Mouse (Mus musculus): ENCODE measurements around the gene Rfx8. TPM values are rescaled to one million over a fixed set of nuclear protein-coding genes. Genes with fewer than 3 reads are reported as not detected.

The Rfx8 gene
- total RNA-seq, 2 experiments from 2014 or later = 0.34 TPM; not detected in 1

DNA sequence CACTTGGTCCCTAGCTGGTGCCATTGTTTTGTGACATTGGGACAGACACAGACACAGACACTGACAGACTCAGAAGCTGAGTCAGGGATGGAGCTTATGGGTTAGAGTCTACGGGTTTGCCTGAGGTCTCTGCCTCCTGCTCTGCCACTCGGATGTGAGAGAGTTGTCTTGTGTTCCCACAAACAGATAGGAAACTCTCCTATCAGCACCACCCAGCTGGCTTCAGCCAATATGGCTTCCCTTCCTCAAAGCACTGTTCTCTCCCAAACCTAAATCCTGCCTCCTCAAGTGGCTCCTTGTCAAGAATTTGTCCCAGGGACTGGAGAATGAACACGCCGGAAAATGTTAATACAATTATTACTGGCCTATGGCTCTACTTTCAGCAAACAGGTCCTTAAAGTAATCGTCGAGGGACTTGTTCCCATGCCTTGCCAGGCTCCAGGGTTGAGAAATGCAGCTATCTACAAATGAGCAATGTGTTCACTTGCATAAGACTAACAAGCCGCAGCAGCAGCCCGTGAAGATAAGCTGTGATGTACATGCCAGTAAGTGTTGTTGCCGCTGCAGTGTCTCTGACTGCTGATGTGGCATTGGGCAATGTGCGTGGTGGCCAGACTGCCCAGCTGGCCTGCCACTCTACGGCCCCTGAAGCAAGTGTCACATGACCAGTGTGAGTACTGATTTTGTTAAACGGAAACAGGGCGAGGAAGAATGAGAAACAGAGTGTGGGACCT lies 33.6 kb upstream of the Rfx8 start:
- no peak overlapping the region for H3K27ac ChIP-seq
- TF ChIP-seq CTCF (IDR thresholded peaks at IDR 0.05) = no peak
- intact Hi-C loops (cut with DNase I) = no loop called here
- no peak overlapping the region for H3K4me3 ChIP-seq
- no peak for DNase-seq (ENCODE audit: extremely low spot score in 1 of 2, low spot score in 2 of 2)

GRCm38 (mm10) chr1:39751537-39751936 lies 30.7 kb upstream of the Rfx8 start:
- no peak for DNase-seq (ENCODE audit: extremely low spot score in 1 of 2, low spot score in 2 of 2)
- no peak overlapping the region for H3K27ac ChIP-seq
- H3K4me3 ChIP-seq = no peak overlapping the region
- TF ChIP-seq CTCF (IDR thresholded peaks at IDR 0.05) = no peak
- intact Hi-C loops (cut with DNase I) = no loop called here

GRCm38 (mm10) chr1:39749664-39750063 lies 28.9 kb upstream of the Rfx8 start:
- TF ChIP-seq CTCF (IDR thresholded peaks at IDR 0.05) = no peak
- H3K4me3 ChIP-seq = no peak overlapping the region
- DNase-seq (ENCODE audit: extremely low spot score in 1 of 2, low spot score in 2 of 2) = no peak
- H3K27ac ChIP-seq = no peak overlapping the region
- intact Hi-C loops (cut with DNase I) = no loop called here

DNA sequence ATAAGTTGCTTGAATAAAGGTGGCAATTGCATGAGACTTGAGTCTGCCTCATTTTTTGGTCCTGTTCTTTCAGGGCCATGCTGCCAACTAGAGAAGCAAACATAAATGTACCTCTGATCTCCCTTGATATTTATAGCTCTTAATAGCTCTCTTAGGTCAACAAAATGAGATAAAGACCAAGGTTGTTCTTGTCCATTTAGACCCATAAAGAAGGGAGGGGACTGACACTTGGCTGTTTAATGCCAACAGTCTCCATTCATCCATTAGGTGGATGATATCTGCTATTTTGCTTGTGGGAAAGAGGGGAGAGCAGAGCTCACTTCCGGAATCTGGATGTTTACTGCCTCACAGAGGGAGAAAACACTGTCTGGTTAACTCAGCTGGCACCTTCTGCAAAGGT lies 28.4 kb upstream of the Rfx8 start:
- TF ChIP-seq CTCF (IDR thresholded peaks at IDR 0.05) = no peak
- DNase-seq (ENCODE audit: extremely low spot score in 1 of 2, low spot score in 2 of 2) = no peak
- no peak overlapping the region for H3K27ac ChIP-seq
- no peak overlapping the region for H3K4me3 ChIP-seq
- intact Hi-C loops (cut with DNase I) = no loop called here

GRCm38 (mm10) chr1:39748666-39749065 lies 27.9 kb upstream of the Rfx8 start:
- H3K27ac ChIP-seq = no peak overlapping the region
- no peak for DNase-seq (ENCODE audit: extremely low spot score in 1 of 2, low spot score in 2 of 2)
- TF ChIP-seq CTCF (IDR thresholded peaks at IDR 0.05) = no peak
- H3K4me3 ChIP-seq = no peak overlapping the region
- intact Hi-C loops (cut with DNase I) = no loop called here

DNA sequence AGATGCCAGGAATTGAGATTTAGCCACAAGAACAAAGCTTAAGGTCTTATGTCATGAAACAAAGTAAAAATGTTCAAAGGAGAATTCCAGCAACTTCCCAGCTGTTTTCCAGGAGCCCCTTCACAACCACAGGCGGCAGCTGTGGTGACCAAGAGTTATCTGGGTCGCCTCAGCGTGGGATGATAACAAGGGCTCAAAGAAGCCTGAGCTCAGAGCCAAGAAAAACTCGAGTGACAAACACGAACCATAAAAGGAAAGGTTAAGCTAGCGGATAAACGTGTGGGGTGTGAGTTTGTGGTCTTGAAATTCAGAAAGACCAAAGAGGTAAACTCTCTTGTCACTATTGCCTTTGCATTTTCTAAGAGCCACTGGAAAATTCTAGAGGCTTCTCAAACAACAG lies 25.7 kb upstream of the Rfx8 start:
- Histone ChIP-seq H3K4me3 (no peak overlapping the region), H3K27ac (no peak overlapping the region)
- no peak for DNase-seq (ENCODE audit: extremely low spot score in 1 of 2, low spot score in 2 of 2)
- TF ChIP-seq CTCF (IDR thresholded peaks at IDR 0.05) = no peak
- intact Hi-C loops (cut with DNase I) = no loop called here

DNA sequence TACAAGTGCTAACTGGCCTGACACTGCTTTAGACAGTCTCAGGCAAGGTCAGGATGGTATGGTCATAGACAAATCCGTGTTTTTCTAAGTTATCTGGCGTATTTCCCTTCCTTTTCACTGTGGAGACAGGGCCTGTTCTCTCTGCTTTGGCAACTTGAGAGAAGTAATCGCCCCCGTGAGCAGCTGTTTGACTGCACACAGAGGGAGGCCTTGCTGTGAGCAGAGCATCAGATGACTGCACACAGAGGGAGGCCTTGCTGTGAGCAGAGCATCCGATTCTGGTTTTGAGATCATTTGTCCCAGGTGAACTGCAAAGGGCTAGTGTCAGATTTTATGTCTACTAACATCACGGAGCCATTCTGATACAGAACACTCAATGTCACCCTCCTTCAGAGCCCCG lies 20.2 kb upstream of the Rfx8 start:
- no peak for TF ChIP-seq CTCF (IDR thresholded peaks at IDR 0.05)
- Histone ChIP-seq H3K4me3 (no peak overlapping the region), H3K27ac (no peak overlapping the region)
- no peak for DNase-seq (ENCODE audit: extremely low spot score in 1 of 2, low spot score in 2 of 2)
- intact Hi-C loops (cut with DNase I) = no loop called here

DNA sequence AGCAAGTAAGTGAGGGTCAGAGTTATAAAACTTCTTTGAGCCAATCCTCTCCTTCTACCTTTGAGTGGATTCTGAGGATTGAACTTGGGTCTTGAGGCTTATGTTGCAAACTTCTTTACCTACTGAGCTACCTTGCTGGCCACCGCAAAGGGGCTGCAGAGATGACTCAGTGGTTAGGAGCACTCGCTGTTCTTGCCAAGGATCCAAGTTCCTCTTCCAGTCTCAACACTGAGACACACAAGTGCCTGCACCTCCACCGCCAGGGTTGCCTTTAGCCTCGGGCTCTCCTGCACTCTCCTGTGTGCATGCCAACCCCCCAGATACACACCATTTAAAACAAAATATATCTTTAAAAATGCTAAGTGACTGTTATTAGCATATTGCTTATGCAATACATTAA lies 19.2 kb upstream of the Rfx8 start:
- DNase-seq (ENCODE audit: extremely low spot score in 1 of 2, low spot score in 2 of 2) = no peak
- Histone ChIP-seq H3K4me3 (no peak overlapping the region), H3K27ac (no peak overlapping the region; the same call in 1 of the 2 replicates)
- intact Hi-C loops (cut with DNase I) = no loop called here
- no peak for TF ChIP-seq CTCF (IDR thresholded peaks at IDR 0.05)

- intact Hi-C loops (cut with DNase I) = no loop called here
- no peak for DNase-seq (ENCODE audit: extremely low spot score in 1 of 2, low spot score in 2 of 2)
- TF ChIP-seq CTCF (IDR thresholded peaks at IDR 0.05) = no peak
- Histone ChIP-seq H3K27ac (0 out of 2 replicates have a peak overlapping the region, but pooled peaks have one; percentile 24), H3K4me3 (no peak overlapping the region)
Measured at GRCm38 (mm10) chr1:39735927-39736604, 15.3 kb upstream of the Rfx8 start.

DNA sequence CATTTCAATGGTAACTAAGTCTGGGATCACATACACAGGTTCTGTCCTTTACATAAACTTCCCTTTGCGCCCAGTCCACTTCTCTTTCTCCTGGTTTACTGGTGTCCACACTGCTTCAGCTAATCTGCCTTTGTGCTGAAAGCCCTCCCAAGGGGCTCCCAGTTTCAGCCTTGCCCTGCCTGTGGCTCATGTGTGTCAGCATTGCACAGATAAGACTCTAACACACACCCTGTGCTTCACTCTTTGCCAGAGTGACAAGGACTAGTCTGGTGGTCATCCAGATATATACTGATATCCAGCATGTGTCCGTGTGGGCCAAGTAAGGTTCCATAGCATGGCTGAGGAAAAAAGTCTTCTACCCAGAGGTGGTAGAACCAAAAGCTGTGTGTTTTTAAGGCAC lies 14.7 kb upstream of the Rfx8 start:
- TF ChIP-seq CTCF (IDR thresholded peaks at IDR 0.05) = no peak
- DNase-seq (ENCODE audit: extremely low spot score in 1 of 2, low spot score in 2 of 2) = no peak
- Histone ChIP-seq H3K27ac (no peak overlapping the region), H3K4me3 (no peak overlapping the region)
- intact Hi-C loops (cut with DNase I) = no loop called here

- no peak for DNase-seq (ENCODE audit: extremely low spot score in 1 of 2, low spot score in 2 of 2)
- intact Hi-C loops (cut with DNase I) = no loop called here
- Histone ChIP-seq H3K4me3 (no peak overlapping the region), H3K27ac (no peak overlapping the region)
- TF ChIP-seq CTCF (IDR thresholded peaks at IDR 0.05) = no peak
Measured at GRCm38 (mm10) chr1:39734881-39735280, 14.1 kb upstream of the Rfx8 start.

DNA sequence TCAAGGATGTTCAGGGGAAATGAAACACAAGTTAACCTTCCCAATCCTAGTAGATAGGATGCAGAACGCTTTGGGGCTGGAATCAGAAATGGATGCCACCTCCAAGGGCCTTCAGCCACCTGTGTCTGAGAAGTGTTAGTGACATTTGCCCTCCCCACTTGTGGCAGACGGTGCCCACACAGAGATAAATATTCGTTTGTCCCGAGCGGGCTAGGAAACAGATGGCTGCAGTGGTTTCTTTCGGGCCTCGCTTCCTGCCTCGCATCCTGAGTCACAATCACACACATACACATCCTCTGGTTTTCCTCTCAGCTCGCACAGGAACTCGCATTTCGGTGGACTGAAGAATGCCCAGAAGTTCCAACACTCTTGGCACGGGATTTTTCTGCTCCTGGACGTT lies 13.5 kb upstream of the Rfx8 start:
- no peak for TF ChIP-seq CTCF (IDR thresholded peaks at IDR 0.05)
- intact Hi-C loops (cut with DNase I) = no loop called here
- Histone ChIP-seq H3K27ac (no peak overlapping the region), H3K4me3 (no peak overlapping the region)
- DNase-seq (ENCODE audit: extremely low spot score in 1 of 2, low spot score in 2 of 2) = no peak

DNA sequence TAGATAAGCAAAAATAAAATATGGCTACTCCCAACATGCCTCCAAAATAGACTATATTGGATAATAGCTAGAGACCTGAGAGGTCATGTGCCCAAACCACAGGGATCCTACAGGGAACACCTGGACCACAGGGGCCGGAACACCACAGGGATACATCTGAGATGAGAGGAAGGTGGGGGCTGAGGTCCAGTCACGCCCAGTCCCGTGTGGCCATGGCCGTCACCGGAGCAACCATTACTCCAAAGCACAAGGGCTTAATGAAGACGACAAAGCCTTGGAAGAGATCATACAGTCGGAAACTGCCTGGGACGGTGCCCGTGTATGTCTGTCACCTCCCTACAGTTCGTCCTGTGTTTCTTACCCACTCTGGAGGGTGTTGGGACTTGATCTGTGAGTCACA lies 13.1 kb upstream of the Rfx8 start:
- Histone ChIP-seq H3K27ac (no peak overlapping the region), H3K4me3 (no peak overlapping the region)
- no peak for TF ChIP-seq CTCF (IDR thresholded peaks at IDR 0.05)
- DNase-seq (ENCODE audit: extremely low spot score in 1 of 2, low spot score in 2 of 2) = no peak
- intact Hi-C loops (cut with DNase I) = loop anchor here (1.0 to 2.0 kb wide), 2 partner anchors 16 to 21 kb away; no protein-coding TSS in a partner anchor

All from left cerebral cortex, adult 2 months (tissue).